Mouse (Mus musculus) sigmoid colon, adult 10 weeks (tissue): Measurements from ENCODE around the gene Chd9. TPM values are rescaled to one million over a fixed set of nuclear protein-coding genes. Genes with fewer than 3 reads are reported as not detected.

Experiments
- polyA plus RNA-seq: library from polyadenylated mRNA; stranded (reverse); fragments of 350-450 nt; fragmentation: Illumina TruSeq; extraction: RNeasy Lipid Tissue Mini Kit (QIAGEN cat#74804); gene quantifications from one replicate; pipeline ENCODE4 v1.2.3, GENCODE M21; 2014; ENCODE audit warnings: low read depth, low replicate concordance

The Chd9 gene
- polyA plus RNA-seq = 917 TPM

DNA sequence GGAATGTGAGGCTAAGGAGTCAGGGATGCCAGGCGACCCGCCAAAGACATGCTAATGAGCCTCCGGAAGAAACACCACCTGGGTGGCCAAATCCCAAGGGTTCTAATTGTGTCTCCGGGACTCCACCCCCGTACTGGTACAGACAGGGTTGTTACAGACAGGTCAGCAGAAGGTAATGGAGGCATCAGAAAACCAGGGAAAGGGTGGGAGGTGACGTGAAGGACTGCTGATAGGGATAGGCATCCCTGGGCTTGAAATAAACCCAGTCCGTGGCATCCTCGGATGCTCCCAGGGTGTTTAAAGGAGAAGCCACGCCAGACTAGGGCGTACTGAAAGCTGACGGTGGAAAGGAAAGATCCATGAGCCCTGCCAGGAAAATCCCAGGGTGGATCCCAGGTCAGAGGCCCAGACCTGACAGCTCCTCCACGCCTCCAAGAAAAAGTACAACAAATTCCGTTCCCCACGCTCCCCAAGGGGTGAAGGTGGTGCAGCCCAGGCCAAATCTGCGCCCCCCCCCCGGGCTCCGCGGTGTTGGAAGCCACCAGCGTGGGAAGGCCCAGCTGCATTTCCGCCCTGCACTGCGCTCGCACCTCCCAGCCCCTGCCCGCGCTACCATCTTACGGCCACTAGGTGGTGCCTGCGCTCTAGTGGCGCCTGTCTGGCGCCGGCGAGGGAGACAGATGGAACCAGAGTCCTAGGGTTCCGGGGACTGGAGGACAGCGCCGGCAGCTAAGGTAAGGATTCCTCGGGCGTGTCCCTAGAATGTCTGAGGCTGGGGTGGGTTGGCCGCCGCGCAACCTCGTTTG, at the start of gene Chd9:
Gene Chd9 (plus strand): TSS at position 172 of the 806 bp plus-strand sequence.

DNA sequence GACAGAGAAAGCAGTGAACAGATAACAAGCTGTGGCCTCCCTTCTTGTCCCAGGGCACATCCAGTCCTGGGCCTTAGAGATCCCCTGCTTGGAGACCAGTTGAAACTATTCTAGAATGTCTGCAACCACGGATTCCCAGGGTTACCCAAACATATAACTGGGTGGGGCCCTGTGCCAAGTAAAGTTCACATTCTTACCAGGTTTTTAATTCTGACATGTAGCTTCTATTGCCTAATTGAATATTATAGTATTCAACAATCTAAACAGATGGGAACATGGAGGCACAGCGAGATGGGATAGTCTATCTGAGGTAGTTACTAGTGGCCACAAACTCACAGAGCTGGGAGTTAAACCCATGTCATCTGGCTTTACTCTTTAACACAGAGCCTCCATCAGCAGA, 10.9 kb upstream of the Chd9 start, which contains the start of gene Gm19935:
Gene Gm19935 (minus strand): TSS at position 101 of the 400 bp plus-strand sequence.

DNA sequence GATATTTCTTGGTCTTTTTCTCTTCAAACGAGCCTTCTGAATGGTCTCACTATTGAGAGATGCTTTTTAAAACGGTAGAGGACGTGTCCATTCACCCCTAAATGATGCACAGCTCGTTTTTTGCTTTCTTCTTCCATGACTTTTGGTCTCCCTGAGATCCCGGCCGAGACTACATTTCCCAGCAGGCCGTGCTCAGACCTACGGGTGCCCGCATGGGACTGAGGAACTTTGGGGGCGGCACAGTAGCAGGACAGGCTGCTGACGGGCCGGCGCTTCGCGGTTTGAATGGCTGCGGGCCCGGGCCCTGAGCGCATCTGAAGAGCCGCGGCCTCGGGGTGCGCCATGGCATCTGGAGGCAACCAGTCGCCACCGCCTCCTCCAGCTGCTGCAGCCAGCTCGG, 241.7 kb downstream of the Chd9 start, which contains the start of gene Rbl2:
Gene Rbl2 (plus strand): TSS at position 224 of the 400 bp plus-strand sequence.

Other genes with a start within 250 kb of the Chd9 start
- not detected for gene Gm19935, start 11.0 kb upstream of the Chd9 start, polyA plus RNA-seq
- 62.9 TPM for gene Rbl2, start 241.7 kb downstream of the Chd9 start, polyA plus RNA-seq